Comparison of ENCODE assay signal across 8 mouse cellular contexts in the genomic region with DNA sequence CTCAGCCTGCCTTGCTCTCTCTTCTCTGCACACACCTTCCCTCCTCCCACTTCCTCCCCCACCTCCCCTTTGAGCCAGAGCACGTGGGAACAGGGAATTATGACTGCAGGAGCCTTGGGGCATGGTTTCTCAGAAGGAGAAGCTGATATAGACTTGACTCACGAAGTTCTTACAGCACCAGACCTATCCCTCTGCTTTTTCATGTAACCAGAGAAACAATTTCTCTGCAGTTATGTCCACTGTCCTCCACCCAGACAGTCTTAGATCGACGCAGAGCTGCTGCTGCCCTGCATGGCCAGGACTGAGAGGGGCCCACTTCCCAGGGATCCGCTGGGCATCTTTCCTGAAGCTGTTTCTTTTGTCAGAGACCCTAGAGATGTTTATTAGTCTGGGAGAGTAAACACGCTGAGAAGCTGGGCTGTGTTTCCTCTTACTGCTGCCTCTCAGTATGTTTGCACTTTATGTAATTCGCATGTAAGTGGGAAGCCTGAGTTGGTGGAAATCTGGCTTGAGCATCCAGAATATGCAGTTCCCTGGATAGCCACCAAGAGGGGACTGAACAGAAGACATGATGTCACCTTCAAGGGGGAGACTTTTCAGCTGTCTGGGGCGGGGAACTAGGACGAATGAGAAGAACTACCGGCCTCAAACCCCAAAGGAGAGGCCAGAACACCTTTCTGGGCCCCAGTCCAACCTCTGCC. TPM values are rescaled to one million over a fixed set of nuclear protein-coding genes. Genes with fewer than 3 reads are reported as not detected.
DNase-seq lines count a peak whose midpoint lies in the region; ATAC-seq and TF ChIP-seq lines count a peak whose summit lies in the region.

No protein-coding gene starts in this region.

- 0 out of 2 replicates have a peak, but pooled peaks have one; percentile 31 for ATAC-seq in cerebellum, adult (ENCODE audit: insufficient number of reproducible peaks, low FRiP score, low TSS enrichment)
- ATAC-seq in midbrain, postnatal 0 days (ENCODE audit: low FRiP score) = no peak
- 0 out of 2 replicates have a peak, but pooled peaks have one; percentile 15 for ATAC-seq in neural tube, embryonic 14.5 days (ENCODE audit: low read depth)
- ATAC-seq in megakaryocyte progenitor cell, adult 5-6 weeks (replicated peaks; ENCODE audit: poor library complexity) = no peak

- TF ChIP-seq CTCF in midbrain, postnatal 0 days (IDR thresholded peaks at IDR 0.05) = peak; percentile 34

- H3K9me3 ChIP-seq in midbrain, postnatal 0 days (ENCODE audit: low read length) = no peaks in the 10 kb centered on the region
- no peaks in the 10 kb centered on the region for H3K9me3 ChIP-seq in midbrain, embryonic 10.5 days (replicated peaks)
- H3K9me3 ChIP-seq in neural tube, embryonic 14.5 days (ENCODE audit: control insufficient read depth, low read length) = no peaks in the 10 kb centered on the region

- H3K36me3 ChIP-seq in midbrain, postnatal 0 days (ENCODE audit: insufficient read depth, low read length) = no peaks in the 10 kb centered on the region
- H3K36me3 ChIP-seq in midbrain, embryonic 10.5 days = no peaks in the 10 kb centered on the region
- H3K36me3 ChIP-seq in neural tube, embryonic 14.5 days (ENCODE audit: control insufficient read depth, insufficient read depth, low read length) = no peaks in the 10 kb centered on the region

- no peak for DNase-seq in cerebellum, postnatal 36 days
- DNase-seq in midbrain, postnatal 0 days (ENCODE audit: low spot score) = peak; percentile 60
- DNase-seq in midbrain, embryonic 10.5 days (ENCODE audit: low spot score) = no peak
- peak; percentile 51 for DNase-seq in layer of hippocampus, adult 9-10 months (ENCODE audit: low spot score)
- no peak for DNase-seq in adrenal gland, postnatal 10 days

- no peak overlapping the region for H3K4me3 ChIP-seq in midbrain, postnatal 0 days (ENCODE audit: low read depth, low read length)
- no peak overlapping the region for H3K4me3 ChIP-seq in midbrain, embryonic 10.5 days
- no peak overlapping the region for H3K4me3 ChIP-seq in neural tube, embryonic 14.5 days (ENCODE audit: low read depth, low read length)

- no peak overlapping the region for H3K4me2 ChIP-seq in midbrain, postnatal 0 days (ENCODE audit: low read depth, low read length, poor library complexity, severe bottlenecking)
- H3K4me2 ChIP-seq in neural tube, embryonic 14.5 days (ENCODE audit: low read depth, low read length) = no peak overlapping the region

- H3K9ac ChIP-seq in midbrain, postnatal 0 days (replicated peaks; ENCODE audit: low read length, poor library complexity, severe bottlenecking) = no peak overlapping the region
- no peak overlapping the region for H3K9ac ChIP-seq in neural tube, embryonic 14.5 days (replicated peaks; ENCODE audit: low read depth, low read length)

- H3K27ac ChIP-seq in midbrain, postnatal 0 days (ENCODE audit: low read depth, low read length) = peak overlapping the region; percentile 2; the same call in 1 of the 2 replicates
- no peak overlapping the region for H3K27ac ChIP-seq in midbrain, embryonic 10.5 days (replicated peaks)
- peak overlapping the region; percentile 25 for H3K27ac ChIP-seq in neural tube, embryonic 14.5 days (ENCODE audit: low read depth, low read length)

- H3K27me3 ChIP-seq in midbrain, postnatal 0 days (ENCODE audit: insufficient read depth, low read length) = no peaks in the 10 kb centered on the region
- H3K27me3 ChIP-seq in midbrain, embryonic 10.5 days (ENCODE audit: low read depth, poor library complexity, severe bottlenecking) = peaks cover 3% of the 10 kb centered on the region; the same call in 1 of the 2 replicates
- H3K27me3 ChIP-seq in neural tube, embryonic 14.5 days (ENCODE audit: control insufficient read depth, insufficient read depth, low read length) = no peaks in the 10 kb centered on the region

- WGBS in midbrain, postnatal 0 days = 40% methylated on average over 10 of the region's 10 CpGs
- WGBS in midbrain, embryonic 10.5 days = 44% methylated on average over 10 of the region's 10 CpGs
- 31% methylated on average over 10 of the region's 10 CpGs for WGBS in neural tube, embryonic 14.5 days

- peaks cover 10% of the 10 kb centered on the region; the same call in 1 of the 2 replicates for H3K4me1 ChIP-seq in midbrain, postnatal 0 days (ENCODE audit: insufficient read depth, low read length)
- peaks cover 20% of the 10 kb centered on the region for H3K4me1 ChIP-seq in midbrain, embryonic 10.5 days
- H3K4me1 ChIP-seq in neural tube, embryonic 14.5 days (ENCODE audit: control insufficient read depth, insufficient read depth, low read length) = peaks cover 8% of the 10 kb centered on the region; the same call in 1 of the 2 replicates

RNA-seq across cellular contexts. Expression of gene Calm2, which starts 55.1 kb away (rescaled TPM):
- total RNA-seq in midbrain, postnatal 0 days (2014; rRNA removed) = 1,303 and 1,380 TPM in 2 replicates
- polyA plus RNA-seq in midbrain, postnatal 0 days (2015; fragmentation: Nextera tagmentation; extraction: Ambion mirVana) = 3,238 and 3,263 TPM in 2 replicates
- 1,154 and 1,167 TPM in 2 replicates for polyA plus RNA-seq in midbrain, embryonic 10.5 days (2016; fragmentation: Nextera tagmentation; extraction: Ambion mirVana)
- polyA plus RNA-seq in neural tube, embryonic 14.5 days (2014; fragmentation: Nextera tagmentation; extraction: Ambion mirVana) = 3,412 and 3,701 TPM in 2 replicates
- 100 to 1,000 TPM; 380 to 407 TPM for total RNA-seq in adrenal gland, postnatal 10 days (2021)
- 664 and 692 TPM in 2 replicates for total RNA-seq in megakaryocyte progenitor cell, adult 5-6 weeks (2015)
- total RNA-seq in megakaryocyte progenitor cell, adult 5-6 weeks (2017) = 1,536 and 1,800 TPM in 2 replicates

Comparison
In these comparisons a context has a peak if more than half of its experiments do, and no peak if none do; other contexts are left out.
1. DNase-seq: peak in midbrain, postnatal 0 days (single experiment) and layer of hippocampus, adult 9-10 months (single experiment); none in cerebellum, postnatal 36 days (0 of 2), midbrain, embryonic 10.5 days (single experiment) and adrenal gland, postnatal 10 days (single experiment).
2. ATAC-seq: peak in cerebellum, adult (single experiment) and neural tube, embryonic 14.5 days (single experiment); none in midbrain, postnatal 0 days (single experiment) and megakaryocyte progenitor cell, adult 5-6 weeks (single experiment).